Mouse (Mus musculus) left cerebral cortex, postnatal 14 days (tissue): ENCODE measurements at regions not wholly inside any gene's neighbourhood (a gene's known extent, or its start where the extent isn't known, plus 50 kb on each side); places are given as distances from the start of the nearest gene placed in this dataset.

Experiments used
- DNase-seq, 2 experiments: peaks; one replicate each; pipeline ENCODE4 v3.0.0; 2021 to 2022; ENCODE audit warnings: low spot score in 2 of 2, mixed read lengths in 1 of 2
- intact Hi-C: fragments of 180-260 bp; cut with DNase I; formaldehyde crosslinking; loops from one replicate; pipeline ENCODE4 v1.15.1; 2025

- intact Hi-C loops = no loop called here
- no peak for DNase-seq
These were observed 409.8 kb downstream of the Insc start for GRCm38 (mm10) chr7:115153291-115153690.

- no peak for DNase-seq
- intact Hi-C loops = no loop called here
These were observed 410.4 kb downstream of the Insc start for GRCm38 (mm10) chr7:115153764-115154509.

- no peak for DNase-seq
- intact Hi-C loops = no loop called here
These were observed 426.5 kb downstream of the Insc start for GRCm38 (mm10) chr7:115170023-115170422.

- DNase-seq = peak; percentile 19 to 23
- intact Hi-C loops = no loop called here
These were observed 426.9 kb downstream of the Insc start for GRCm38 (mm10) chr7:115170439-115170838.

- no peak for DNase-seq
- intact Hi-C loops = no loop called here
These were observed 449.0 kb downstream of the Insc start for GRCm38 (mm10) chr7:115192482-115192881.

GRCm38 (mm10) chr7:115192992-115193761, 449.7 kb downstream of the Insc start:
- no peak for DNase-seq
- intact Hi-C loops = no loop called here

- intact Hi-C loops = loop anchor here (5.0 kb wide), 1 partner anchor 278 kb away; no protein-coding TSS in a partner anchor
These were observed 461.4 kb downstream of the Insc start for GRCm38 (mm10) chr7:115204916-115205315.

GRCm38 (mm10) chr7:115206479-115207134, 463.1 kb downstream of the Insc start:
- no peak for DNase-seq
- intact Hi-C loops = loop anchor here (5.0 kb wide), 1 partner anchor 279 kb away; no protein-coding TSS in a partner anchor

More at GRCm38 (mm10) chr7:115204916-115205315, 461.4 kb downstream of the Insc start:
- DNase-seq = no peak

GRCm38 (mm10) chr7:115208781-115209180, 465.3 kb downstream of the Insc start:
- intact Hi-C loops = loop anchor here (5.0 kb wide), 1 partner anchor 281 kb away; no protein-coding TSS in a partner anchor
- DNase-seq = no peak

GRCm38 (mm10) chr7:115210012-115210411, 466.5 kb downstream of the Insc start:
- intact Hi-C loops = no loop called here
- DNase-seq = no peak

GRCm38 (mm10) chr7:115216838-115217237, 473.3 kb downstream of the Insc start:
- intact Hi-C loops = loop anchor here (2.0 kb wide), 1 partner anchor 816 kb away; no protein-coding TSS in a partner anchor
- DNase-seq = peak; percentile 89

GRCm38 (mm10) chr7:115217255-115217654, 473.8 kb downstream of the Insc start:
- no peak for DNase-seq
- intact Hi-C loops = loop anchor here (2.0 kb wide), 1 partner anchor 816 kb away; no protein-coding TSS in a partner anchor

- no peak for DNase-seq
- intact Hi-C loops = loop anchor here (2.0 kb wide), 1 partner anchor 815 kb away; no protein-coding TSS in a partner anchor
These were observed 474.2 kb downstream of the Insc start for GRCm38 (mm10) chr7:115217712-115218111.

GRCm38 (mm10) chr7:115218596-115219180, 475.2 kb downstream of the Insc start:
- peak in 1 of 2 experiments; percentile 20 for DNase-seq
- intact Hi-C loops = no loop called here

GRCm38 (mm10) chr7:115222642-115223041, 479.1 kb downstream of the Insc start:
- intact Hi-C loops = no loop called here
- DNase-seq = no peak

- intact Hi-C loops = no loop called here
- DNase-seq = no peak
These were observed 487.0 kb downstream of the Insc start for GRCm38 (mm10) chr7:115230525-115230924.

GRCm38 (mm10) chr7:115233850-115234436, 490.4 kb downstream of the Insc start:
- no peak for DNase-seq
- intact Hi-C loops = no loop called here

- intact Hi-C loops = no loop called here
- no peak for DNase-seq
These were observed 493.6 kb downstream of the Insc start for GRCm38 (mm10) chr7:115237131-115237530.
